Comparison of ENCODE assay signal across 15 mouse cellular contexts in the genomic region with DNA sequence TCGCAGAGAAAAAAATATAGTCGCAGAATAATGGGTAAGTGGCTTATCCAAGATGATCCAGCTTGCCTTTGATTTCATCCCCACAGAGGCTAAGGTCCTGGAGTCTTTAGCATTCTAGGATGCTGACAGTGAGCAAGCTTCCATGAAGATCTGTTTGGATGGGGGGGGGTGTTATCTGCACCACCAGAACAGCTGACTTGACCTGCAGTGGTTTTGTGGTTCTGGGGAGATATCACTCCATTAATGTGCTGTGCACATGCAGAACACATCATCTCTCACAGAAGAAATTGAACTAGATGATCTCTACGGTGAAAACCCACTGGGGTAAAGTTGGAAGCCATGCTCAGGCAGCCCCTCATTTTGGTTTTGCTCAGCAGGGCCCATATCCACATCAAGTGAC.
"Had no signal": no experiment of that assay in that cellular context is flagged by ENCODE, and none has a peak within 500 bp of the region (broad histone marks: within the 10 kb centered on the region; RNA-seq: fewer than 3 reads in every experiment).

No protein-coding gene starts in this region.

- H3K4me2 ChIP-seq: neural tube, embryonic 15.5 days; stomach, embryonic 15.5 days had no signal

- H3K9me3 ChIP-seq: neural tube, embryonic 15.5 days; stomach, embryonic 15.5 days had no signal

- H3K36me3 ChIP-seq: neural tube, embryonic 15.5 days; stomach, embryonic 15.5 days had no signal

- H3K4me3 ChIP-seq: neural tube, embryonic 15.5 days; stomach, embryonic 15.5 days had no signal

- H3K27ac ChIP-seq: neural tube, embryonic 15.5 days; stomach, embryonic 15.5 days; stomach, postnatal 0 days had no signal

- H3K4me1 ChIP-seq: stomach, embryonic 15.5 days had no signal

- H3K27me3 ChIP-seq: neural tube, embryonic 15.5 days; stomach, embryonic 15.5 days had no signal

- H3K9ac ChIP-seq: neural tube, embryonic 15.5 days; stomach, embryonic 15.5 days had no signal

- DNase-seq: retina, postnatal 1 day; right cerebral cortex, adult 18-20 months; right cerebral cortex, postnatal 14 days; right cerebral cortex, postnatal 25 days; right cerebral cortex, postnatal 4 days; spleen, adult 18-20 months; thymus, adult 18-20 months; thymus, adult 2 months; thymus, postnatal 14 days; thymus, postnatal 25 days; thymus, postnatal 36 days; thymus, postnatal 4 days had no signal
